Mouse (Mus musculus) olfactory bulb, adult 2 months (tissue): ENCODE data around the gene Kif17.

ENCODE experiments used
- CTCF ChIP-seq: fragments of 200-500 bp; IDR thresholded peaks from 2 replicates; pipeline ENCODE4 v1.5.1; 2012; ENCODE audit warnings: low read depth, mild to moderate bottlenecking, low read length, moderate library complexity; ENCODE audit not compliant: insufficient read depth
- POLR2A ChIP-seq: fragments of 200-500 bp; IDR thresholded peaks from 2 replicates; pipeline ENCODE4 v1.6.1; 2012; ENCODE audit warnings: mild to moderate bottlenecking, low read depth, low read length, moderate library complexity; ENCODE audit not compliant: insufficient read depth

GRCm38 (mm10) chr4:138331647-138332046, 81.4 kb downstream of the Kif17 start:
- TF ChIP-seq POLR2A (no peak), CTCF (no peak)
